ENCODE assay signal across 27 mouse cellular contexts in genomic region chr11:19092967-19093745, GRCm38 (mm10).
DNase-seq lines count a peak whose midpoint lies in the region; ATAC-seq and TF ChIP-seq lines count a peak whose summit lies in the region.
"Had no signal": no experiment of that assay in that cellular context is flagged by ENCODE, and none has a peak within 500 bp of the region (broad histone marks: within the 10 kb centered on the region; RNA-seq: fewer than 3 reads in every experiment).

No protein-coding gene starts in this region.

- peak; percentile 55 for DNase-seq in forebrain, embryonic 11.5 days (ENCODE audit: low spot score)
- peak; percentile 33 for DNase-seq in embryo, embryonic 10.5 days (ENCODE audit: low spot score)
- peak; percentile 91 for DNase-seq in midbrain, embryonic 11.5 days (ENCODE audit: low spot score, missing footprints)
- DNase-seq in heart, adult 9 months (ENCODE audit: low spot score in 2 of 2): no peak
- no peak for DNase-seq in kidney, postnatal 36 days
- no peak for DNase-seq in heart, adult 2 months
- DNase-seq: adrenal gland, adult 2 months; adrenal gland, postnatal 36 days; cerebellum, adult 2 months; cerebellum, postnatal 25 days; gastrocnemius, adult 2 months; kidney, adult 8-10 months; layer of hippocampus, adult 9-11 months; liver; lung, adult 2 months; lung, postnatal 10 days had no signal

- H3K27me3 ChIP-seq in forebrain, embryonic 11.5 days (ENCODE audit: control insufficient read depth, insufficient read depth, low read length): peaks cover 50% of the 10 kb centered on the region
- H3K27me3 ChIP-seq in forebrain, embryonic 15.5 days: peaks cover 42% of the 10 kb centered on the region
- peaks cover 19% of the 10 kb centered on the region for H3K27me3 ChIP-seq in midbrain, embryonic 11.5 days (ENCODE audit: control insufficient read depth, insufficient read depth, low read length)
- H3K27me3 ChIP-seq in midbrain, embryonic 16.5 days (ENCODE audit: control insufficient read depth, insufficient read depth, low read depth, low read length): 0 out of 2 replicates have a peak, but pooled peaks cover 2% of the 10 kb centered on the region
- H3K27me3 ChIP-seq in heart, adult 2 months (ENCODE audit: control insufficient read depth, insufficient read depth, low read length): no peaks in the 10 kb centered on the region
- H3K27me3 ChIP-seq: CH12.LX; heart, embryonic 15.5 days; neural tube, embryonic 12.5 days had no signal

- no peak overlapping the region for H3K4me2 ChIP-seq in forebrain, embryonic 11.5 days (ENCODE audit: low read depth, low read length, severe bottlenecking)
- no peak overlapping the region for H3K4me2 ChIP-seq in forebrain, embryonic 15.5 days (replicated peaks)
- H3K4me2 ChIP-seq in midbrain, embryonic 11.5 days: no peak overlapping the region
- no peak overlapping the region for H3K4me2 ChIP-seq in midbrain, embryonic 16.5 days (ENCODE audit: low read length)
- H3K4me2 ChIP-seq: heart, embryonic 15.5 days; neural tube, embryonic 12.5 days had no signal

- no peak for TF ChIP-seq CTCF in heart, adult 2 months (IDR thresholded peaks at IDR 0.05)

- no peaks in the 10 kb centered on the region for H3K79me2 ChIP-seq in heart, adult 2 months (replicated peaks; ENCODE audit: control insufficient read depth, insufficient read depth, low read length)

- H3K9ac ChIP-seq in forebrain, embryonic 11.5 days (ENCODE audit: low read length): no peak overlapping the region
- H3K9ac ChIP-seq in forebrain, embryonic 15.5 days (replicated peaks): no peak overlapping the region
- no peak overlapping the region for H3K9ac ChIP-seq in midbrain, embryonic 11.5 days (ENCODE audit: low read length)
- no peak overlapping the region for H3K9ac ChIP-seq in midbrain, embryonic 16.5 days (ENCODE audit: low read depth, low read length)
- H3K9ac ChIP-seq in heart, adult 2 months (ENCODE audit: low read depth, low read length): no peak overlapping the region
- H3K9ac ChIP-seq: heart, embryonic 15.5 days; liver, embryonic 14.5 days; neural tube, embryonic 12.5 days had no signal

- peak; percentile 83 for ATAC-seq in forebrain, embryonic 11.5 days (replicated peaks; ENCODE audit: low FRiP score)
- ATAC-seq in forebrain, embryonic 15.5 days (replicated peaks): no peak
- peak; percentile 81 for ATAC-seq in midbrain, embryonic 11.5 days (ENCODE audit: low FRiP score)
- ATAC-seq in midbrain, embryonic 16.5 days: peak; percentile 17; the same call in 1 of the 2 replicates
- ATAC-seq: activated CD4-positive, CD25-positive, alpha-beta regulatory T cell, adult 4 months; intestine, embryonic 16.5 days had no signal

- TF ChIP-seq EP300 in heart, adult 2 months (IDR thresholded peaks at IDR 0.05; ENCODE audit: insufficient read depth, low read depth, low read length): no peak

- intact Hi-C loops in heart, adult 2 months (cut with DNase I): no loop called here

- H3K36me3 ChIP-seq in forebrain, embryonic 11.5 days (ENCODE audit: control insufficient read depth, insufficient read depth, low read length): no peaks in the 10 kb centered on the region
- H3K36me3 ChIP-seq in forebrain, embryonic 15.5 days: no peaks in the 10 kb centered on the region
- no peaks in the 10 kb centered on the region for H3K36me3 ChIP-seq in midbrain, embryonic 11.5 days (ENCODE audit: control insufficient read depth, insufficient read depth, low read length)
- no peaks in the 10 kb centered on the region for H3K36me3 ChIP-seq in midbrain, embryonic 16.5 days (ENCODE audit: control insufficient read depth, insufficient read depth, low read length)
- no peaks in the 10 kb centered on the region for H3K36me3 ChIP-seq in heart, adult 2 months (ENCODE audit: control insufficient read depth, insufficient read depth, low read length)
- H3K36me3 ChIP-seq: heart, embryonic 15.5 days; neural tube, embryonic 12.5 days had no signal

- no peaks in the 10 kb centered on the region for H3K9me3 ChIP-seq in forebrain, embryonic 11.5 days (ENCODE audit: control insufficient read depth, low read length)
- H3K9me3 ChIP-seq in forebrain, embryonic 15.5 days: no peaks in the 10 kb centered on the region
- no peaks in the 10 kb centered on the region for H3K9me3 ChIP-seq in midbrain, embryonic 11.5 days (ENCODE audit: control insufficient read depth, low read length)
- H3K9me3 ChIP-seq in midbrain, embryonic 16.5 days (replicated peaks; ENCODE audit: control insufficient read depth, low read length, poor library complexity, severe bottlenecking): no peaks in the 10 kb centered on the region
- H3K9me3 ChIP-seq: heart, embryonic 15.5 days; neural tube, embryonic 12.5 days had no signal

- TF ChIP-seq POLR2A in heart, adult 2 months (IDR thresholded peaks at IDR 0.05; ENCODE audit: insufficient read depth, low read depth, low read length): no peak

- 14% methylated on average over 9 of the region's 9 CpGs for WGBS in forebrain, embryonic 11.5 days
- 11% methylated on average over 9 of the region's 9 CpGs for WGBS in forebrain, embryonic 15.5 days
- 14% methylated on average over 9 of the region's 9 CpGs for WGBS in midbrain, embryonic 11.5 days
- WGBS in midbrain, embryonic 16.5 days: 22% methylated on average over 9 of the region's 9 CpGs
- 75% methylated on average over 9 of the region's 9 CpGs for WGBS in heart, adult 2 months

- peaks cover 8% of the 10 kb centered on the region for H3K4me1 ChIP-seq in forebrain, embryonic 11.5 days (replicated peaks; ENCODE audit: control insufficient read depth, insufficient read depth, low read length)
- H3K4me1 ChIP-seq in forebrain, embryonic 15.5 days: no peaks in the 10 kb centered on the region
- H3K4me1 ChIP-seq in midbrain, embryonic 11.5 days (ENCODE audit: control insufficient read depth, insufficient read depth, low read length): peaks cover 19% of the 10 kb centered on the region
- peaks cover 3% of the 10 kb centered on the region for H3K4me1 ChIP-seq in midbrain, embryonic 16.5 days (ENCODE audit: control insufficient read depth, insufficient read depth, low read length)
- H3K4me1 ChIP-seq in heart, adult 2 months (ENCODE audit: control insufficient read depth, insufficient read depth, low read length): no peaks in the 10 kb centered on the region; the same call in 1 of the 2 replicates
- H3K4me1 ChIP-seq: neural tube, embryonic 12.5 days had no signal

- no peak overlapping the region for H3K27ac ChIP-seq in forebrain, embryonic 11.5 days (ENCODE audit: low read depth, low read length)
- H3K27ac ChIP-seq in forebrain, embryonic 15.5 days (replicated peaks): no peak overlapping the region
- H3K27ac ChIP-seq in midbrain, embryonic 11.5 days (ENCODE audit: low read depth, low read length): no peak overlapping the region
- H3K27ac ChIP-seq in midbrain, embryonic 16.5 days (ENCODE audit: low read length): no peak overlapping the region
- no peak overlapping the region for H3K27ac ChIP-seq in heart, adult 2 months
- H3K27ac ChIP-seq: gastrocnemius, adult 2 months; heart, embryonic 15.5 days; kidney, postnatal 0 days; liver, embryonic 14.5 days; macrophage; neural tube, embryonic 12.5 days had no signal

- H3K4me3 ChIP-seq in forebrain, embryonic 11.5 days (ENCODE audit: low read depth, low read length): no peak overlapping the region
- H3K4me3 ChIP-seq in forebrain, embryonic 15.5 days: no peak overlapping the region
- H3K4me3 ChIP-seq in midbrain, embryonic 11.5 days (ENCODE audit: low read depth, low read length): no peak overlapping the region
- H3K4me3 ChIP-seq in midbrain, embryonic 16.5 days (ENCODE audit: low read depth, low read length): no peak overlapping the region
- H3K4me3 ChIP-seq in heart, adult 2 months: no peak overlapping the region
- H3K4me3 ChIP-seq: gastrocnemius, adult 2 months; heart, embryonic 15.5 days; myocyte; neural tube, embryonic 12.5 days had no signal

Comparison
In these comparisons a context has a peak if more than half of its experiments do, and no peak if none do; other contexts are left out.
1. DNase-seq: peak in forebrain, embryonic 11.5 days (single experiment), embryo, embryonic 10.5 days (single experiment) and midbrain, embryonic 11.5 days (single experiment); none in heart, adult 9 months (0 of 2), kidney, postnatal 36 days (0 of 2) and heart, adult 2 months (0 of 2).